Mouse (Mus musculus) ES-E14 (cell line): ENCODE measurements around the gene Col13a1.

ENCODE experiments used
- HCFC1 ChIP-seq: IDR thresholded peaks from 2 replicates; pipeline ENCODE4 v1.6.1; 2012; ENCODE audit warnings: low read length, inconsistent platforms, borderline replicate concordance; ENCODE audit not compliant: insufficient read depth
- MAFK ChIP-seq: IDR thresholded peaks from 2 replicates; pipeline ENCODE4 v1.6.1; 2014; ENCODE audit warnings: mild to moderate bottlenecking, low read depth, low read length, inconsistent platforms; ENCODE audit not compliant: insufficient read depth
- ZC3H11A ChIP-seq: IDR thresholded peaks from 2 replicates; pipeline ENCODE4 v1.6.1; 2012; ENCODE audit warnings: low read depth, mild to moderate bottlenecking, inconsistent platforms, low read length, borderline replicate concordance
- ZNF384 ChIP-seq: IDR thresholded peaks from 2 replicates; pipeline ENCODE4 v1.6.1; 2012; ENCODE audit warnings: low read depth, low read length, inconsistent platforms

DNA sequence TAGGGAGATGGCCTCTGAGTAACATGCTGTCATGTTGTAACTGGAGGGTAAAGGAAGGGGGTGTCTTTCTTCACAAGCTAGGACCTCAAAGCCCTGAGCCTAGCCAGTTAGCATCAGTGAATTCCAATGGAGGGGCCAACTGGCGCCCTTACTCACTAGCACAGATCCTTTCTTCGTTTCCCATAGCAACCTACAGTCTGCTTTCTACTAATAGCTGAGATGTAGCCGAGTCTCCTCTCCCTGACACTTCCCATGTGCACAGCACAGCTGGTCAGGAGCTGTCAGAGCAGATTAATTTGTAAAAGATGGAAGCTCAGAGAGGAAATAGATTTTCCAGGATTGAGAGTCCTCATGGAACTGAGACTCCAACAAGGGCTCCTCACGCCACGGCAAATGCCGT lies 29.4 kb downstream of the Col13a1 start:
- TF ChIP-seq ZNF384: no peak
- no peak for TF ChIP-seq MAFK
- TF ChIP-seq ZC3H11A: no peak
- no peak for TF ChIP-seq HCFC1
